Mouse (Mus musculus) liver, embryonic 11.5 days (tissue): ENCODE results near the gene CK137956. TPM values are rescaled to one million over a fixed set of nuclear protein-coding genes. Genes with fewer than 3 reads are reported as not detected.

Experiments
- ATAC-seq: fragments of 200-750 bp; cut with Nextera tagmentation; replicated peaks from 2 replicates; pipeline ENCODE4 v1.8.0; 2017; ENCODE audit warnings: moderate number of reproducible peaks, mild to moderate bottlenecking, moderate TSS enrichment, moderate library complexity; ENCODE audit not compliant: low FRiP score
- DNase-seq: peaks from one replicate; pipeline ENCODE4 v3.0.0-alpha.2; 2017; ENCODE audit warnings: low spot score
- H3K27ac ChIP-seq: fragments of 300-500 bp; sonication (generic); 2 replicates; pipeline ENCODE4 v1.5.1; 2014; ENCODE audit warnings: mild to moderate bottlenecking, low read depth, low read length, control low read depth
- H3K27me3 ChIP-seq: fragments of 300-500 bp; sonication (generic); replicated peaks from 2 replicates; pipeline ENCODE4 v1.6.1; 2014; ENCODE audit warnings: low read length, mixed read lengths; ENCODE audit not compliant: control insufficient read depth, insufficient read depth
- H3K36me3 ChIP-seq: fragments of 300-500 bp; sonication (generic); 2 replicates; pipeline ENCODE4 v1.6.1; 2014; ENCODE audit warnings: mild to moderate bottlenecking, low read length, moderate library complexity, mixed read lengths; ENCODE audit not compliant: control insufficient read depth, insufficient read depth
- H3K4me1 ChIP-seq: fragments of 300-500 bp; sonication (generic); replicated peaks from 2 replicates; pipeline ENCODE4 v1.6.1; 2014; ENCODE audit warnings: low read length, mixed read lengths; ENCODE audit not compliant: control insufficient read depth, insufficient read depth
- H3K4me2 ChIP-seq: fragments of 300-500 bp; sonication (generic); 2 replicates; pipeline ENCODE4 v1.6.1; 2014; ENCODE audit warnings: mild to moderate bottlenecking, control low read depth, moderate library complexity
- H3K4me3 ChIP-seq: fragments of 300-500 bp; sonication (generic); 2 replicates; pipeline ENCODE4 v1.5.1; 2014; ENCODE audit warnings: low read depth, low read length, control low read depth
- H3K9ac ChIP-seq: fragments of 300-500 bp; sonication (generic); 2 replicates; pipeline ENCODE4 v1.6.1; 2014; ENCODE audit warnings: low read depth, low read length, control low read depth
- H3K9me3 ChIP-seq: fragments of 300-500 bp; sonication (generic); 2 replicates; pipeline ENCODE4 v1.6.1; 2016; ENCODE audit warnings: low read length, inconsistent platforms, mixed read lengths; ENCODE audit not compliant: control insufficient read depth
- WGBS: fragments of 180-500 bp; shearing (Covaris S2); extraction: QIAGEN DNeasy Blood & Tissue Kit; methylation state at CpG from one replicate; pipeline ENCODE4 v1.1.7; 2014; 5-methylcytosine and 5-hydroxymethylcytosine counted together
- polyA plus RNA-seq: library from polyadenylated mRNA; unstranded; fragments of >200 nt; fragmentation: Nextera tagmentation; extraction: Ambion mirVana; gene quantifications from 2 replicates; pipeline ENCODE4 v1.2.1, GENCODE M21; 2014

Gene CK137956
- not detected in 2 replicates for polyA plus RNA-seq

DNA sequence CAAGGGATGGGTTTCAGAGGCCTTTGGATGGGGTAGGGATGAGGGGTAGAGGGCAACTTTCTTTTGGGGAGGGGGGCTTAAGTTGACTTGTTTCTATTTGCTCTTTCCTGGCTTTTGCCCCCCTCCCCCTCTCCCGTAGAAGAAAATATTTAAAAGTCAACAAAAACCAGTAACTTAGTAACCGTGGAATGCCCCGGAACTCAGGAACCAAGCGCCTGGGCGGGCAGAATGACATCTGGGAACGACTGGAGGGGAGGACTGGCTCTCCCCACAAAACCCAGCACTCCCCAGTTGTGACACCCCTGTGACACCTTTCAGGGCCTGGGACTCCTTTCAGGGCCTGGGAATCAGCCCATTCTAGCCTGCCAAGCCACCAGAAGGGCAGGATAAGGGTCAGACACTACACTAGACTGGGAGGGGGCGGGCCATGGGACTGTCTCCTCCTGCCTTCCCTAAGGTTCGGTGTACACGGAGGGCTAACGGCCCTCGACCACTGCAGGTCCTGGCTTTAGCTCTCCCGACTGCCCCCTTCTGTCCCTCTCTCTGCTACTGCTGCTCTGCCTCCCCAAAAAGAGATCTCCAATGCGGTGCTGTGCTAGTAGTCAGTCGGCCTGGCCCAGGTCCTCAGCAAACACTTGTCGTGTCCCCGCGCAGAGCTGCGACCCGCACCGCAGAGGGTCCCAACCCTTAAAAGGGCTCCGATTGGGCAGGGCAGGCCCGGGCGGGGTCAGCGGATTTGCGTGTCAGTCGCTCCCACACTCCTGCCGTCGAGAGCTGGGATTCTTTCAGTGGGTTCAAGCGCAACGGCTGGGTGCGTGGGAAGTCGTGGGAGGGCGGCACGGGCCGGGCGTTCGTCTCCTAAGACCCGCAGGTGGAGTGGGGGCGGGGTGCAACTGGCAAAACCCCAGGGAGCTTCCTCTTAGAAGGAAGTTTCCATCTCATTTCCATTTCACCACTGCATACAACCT lies at the start of gene CK137956:
Gene CK137956, minus strand, starts transcription at position 51 of the 968 bp plus-strand sequence.
- no peaks in the 10 kb centered on the region for H3K36me3 ChIP-seq
- H3K27ac ChIP-seq, result no peak within 1 kb of the TSS
- H3K9ac ChIP-seq, result no peak within 1 kb of the TSS
- ATAC-seq (no peak), DNase-seq (no peak)
- H3K9me3 ChIP-seq, result no peaks in the 10 kb centered on the region
- H3K27me3 ChIP-seq, result peaks cover 31% of the 10 kb centered on the region
- no peaks in the 10 kb centered on the region for H3K4me1 ChIP-seq
- WGBS, result 4% methylated on average over 39 of the region's 39 CpGs
- H3K4me2 ChIP-seq, result no peak within 1 kb of the TSS
- H3K4me3 ChIP-seq, result no peak within 1 kb of the TSS

DNA sequence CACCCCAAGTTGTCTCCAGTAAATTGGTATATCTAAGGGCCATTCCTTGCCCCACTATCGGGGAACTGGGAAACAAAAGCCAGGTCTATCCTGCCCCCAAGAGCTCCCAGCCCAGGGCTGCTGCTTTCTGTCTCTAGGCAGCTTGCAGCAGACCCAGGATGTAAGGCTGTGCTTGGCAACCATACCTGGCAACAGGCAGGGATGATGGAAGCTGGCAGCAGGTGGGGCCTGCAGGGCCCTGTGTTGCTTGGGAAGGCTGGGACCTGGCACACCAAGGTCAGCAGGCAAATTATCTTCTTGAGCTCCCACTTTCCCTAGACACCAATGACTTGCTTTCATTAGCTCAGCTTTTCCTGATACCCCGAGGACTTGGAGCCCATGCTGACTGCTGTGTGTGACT lies 48.7 kb upstream of the CK137956 start:
- no peaks in the 10 kb centered on the region for H3K4me1 ChIP-seq
- no peak overlapping the region for H3K9ac ChIP-seq
- WGBS, result 53% methylated on average over 2 of the region's 2 CpGs
- ATAC-seq, result no peak
- no peaks in the 10 kb centered on the region for H3K9me3 ChIP-seq
- no peak overlapping the region for H3K27ac ChIP-seq
- H3K36me3 ChIP-seq, result no peaks in the 10 kb centered on the region
- H3K27me3 ChIP-seq, result no peaks in the 10 kb centered on the region
- no peak overlapping the region for H3K4me3 ChIP-seq
- no peak overlapping the region for H3K4me2 ChIP-seq
- DNase-seq, result no peak

DNA sequence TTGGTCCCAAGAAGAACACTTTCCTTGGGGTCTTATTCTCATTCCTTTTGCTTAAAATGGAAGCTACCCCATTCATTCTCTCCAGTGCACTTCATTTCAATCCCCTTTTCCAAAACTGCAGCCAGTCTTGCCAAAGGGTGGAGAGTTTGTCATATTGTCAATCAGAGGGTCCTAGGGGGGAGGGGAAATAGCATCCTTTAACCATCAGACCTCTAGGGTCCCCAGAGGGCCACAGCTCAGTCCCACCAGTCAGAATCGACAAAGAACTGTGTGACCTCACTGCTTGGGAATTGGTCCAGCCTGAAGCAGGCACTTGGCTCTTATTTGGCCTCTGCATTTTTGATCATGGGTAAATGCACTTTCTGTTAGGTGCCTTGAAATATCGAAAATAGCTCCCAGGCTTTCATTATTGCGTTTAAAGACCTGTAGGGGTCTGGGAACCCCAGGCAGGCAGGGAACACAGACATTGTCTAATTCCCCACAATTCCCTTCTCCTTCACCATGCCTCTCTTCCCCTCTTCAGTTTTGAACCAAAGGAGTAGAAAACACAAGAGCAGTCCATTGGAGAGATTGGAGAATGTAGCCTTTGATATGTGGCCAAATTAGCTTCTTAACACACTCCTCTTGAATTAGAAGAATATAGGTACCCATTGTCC lies 34.2 kb upstream of the CK137956 start:
- Histone ChIP-seq H3K4me2 (no peak overlapping the region), H3K36me3 (no peaks in the 10 kb centered on the region), H3K9ac (no peak overlapping the region), H3K9me3 (no peaks in the 10 kb centered on the region), H3K4me1 (no peaks in the 10 kb centered on the region), H3K4me3 (no peak overlapping the region), H3K27me3 (no peaks in the 10 kb centered on the region), H3K27ac (no peak overlapping the region)
- ATAC-seq, result no peak
- WGBS, result 65% methylated on average over 3 of the region's 3 CpGs
- no peak for DNase-seq

DNA sequence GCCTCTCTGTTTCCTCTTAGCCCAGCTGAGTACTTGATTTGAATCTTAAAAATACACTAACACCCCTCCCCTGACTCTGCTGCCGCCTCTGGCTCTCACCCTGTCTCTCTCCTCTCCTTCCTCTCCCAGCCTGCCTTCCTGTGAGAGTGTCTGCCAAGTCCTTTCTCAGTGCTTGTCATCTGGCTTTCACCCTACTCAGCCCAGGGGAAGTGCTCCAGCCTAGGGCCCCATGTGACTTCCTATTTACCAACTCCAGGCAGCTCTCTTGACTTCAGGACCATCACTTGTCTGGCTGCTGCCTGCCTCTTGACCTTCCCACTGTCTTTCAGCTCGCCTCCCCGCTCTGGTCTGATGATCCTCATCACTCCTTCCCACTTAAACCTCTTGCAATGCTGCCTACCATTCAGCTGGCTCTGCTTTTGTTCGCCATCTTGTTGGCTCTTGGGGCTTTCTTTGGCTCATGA lies 31.9 kb upstream of the CK137956 start:
- Histone ChIP-seq H3K36me3 (no peaks in the 10 kb centered on the region), H3K4me1 (no peaks in the 10 kb centered on the region), H3K9ac (no peak overlapping the region), H3K27me3 (no peaks in the 10 kb centered on the region), H3K4me3 (no peak overlapping the region), H3K4me2 (no peak overlapping the region), H3K27ac (no peak overlapping the region), H3K9me3 (no peaks in the 10 kb centered on the region)
- ATAC-seq (no peak), DNase-seq (no peak)
- 43% methylated on average over 4 of the region's 4 CpGs for WGBS

DNA sequence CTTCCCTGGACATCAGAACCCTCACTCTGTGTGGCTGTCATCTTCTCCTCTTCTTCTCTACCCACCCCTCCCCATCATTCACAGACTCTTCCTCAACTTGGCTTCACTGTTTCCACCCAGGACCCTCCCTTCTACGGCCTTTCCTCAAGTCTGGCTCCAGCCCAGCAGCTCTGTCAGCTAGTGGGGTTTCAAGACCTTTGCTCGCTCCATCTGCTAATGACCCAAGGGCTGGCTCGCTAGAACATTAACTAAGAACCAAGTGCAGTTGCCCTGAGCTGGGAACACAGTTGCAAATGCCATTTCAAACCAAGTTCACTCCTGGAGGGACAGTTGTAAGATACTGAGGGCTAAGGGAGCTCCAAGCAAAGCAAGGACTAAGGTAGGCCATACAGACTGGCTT lies 28.5 kb upstream of the CK137956 start:
- ATAC-seq (no peak), DNase-seq (no peak)
- Histone ChIP-seq H3K4me2 (no peak overlapping the region), H3K9ac (no peak overlapping the region), H3K9me3 (no peaks in the 10 kb centered on the region), H3K27me3 (no peaks in the 10 kb centered on the region), H3K4me1 (no peaks in the 10 kb centered on the region), H3K4me3 (no peak overlapping the region), H3K36me3 (no peaks in the 10 kb centered on the region), H3K27ac (no peak overlapping the region)
- WGBS, result 68% methylated on average over 3 of the region's 3 CpGs

DNA sequence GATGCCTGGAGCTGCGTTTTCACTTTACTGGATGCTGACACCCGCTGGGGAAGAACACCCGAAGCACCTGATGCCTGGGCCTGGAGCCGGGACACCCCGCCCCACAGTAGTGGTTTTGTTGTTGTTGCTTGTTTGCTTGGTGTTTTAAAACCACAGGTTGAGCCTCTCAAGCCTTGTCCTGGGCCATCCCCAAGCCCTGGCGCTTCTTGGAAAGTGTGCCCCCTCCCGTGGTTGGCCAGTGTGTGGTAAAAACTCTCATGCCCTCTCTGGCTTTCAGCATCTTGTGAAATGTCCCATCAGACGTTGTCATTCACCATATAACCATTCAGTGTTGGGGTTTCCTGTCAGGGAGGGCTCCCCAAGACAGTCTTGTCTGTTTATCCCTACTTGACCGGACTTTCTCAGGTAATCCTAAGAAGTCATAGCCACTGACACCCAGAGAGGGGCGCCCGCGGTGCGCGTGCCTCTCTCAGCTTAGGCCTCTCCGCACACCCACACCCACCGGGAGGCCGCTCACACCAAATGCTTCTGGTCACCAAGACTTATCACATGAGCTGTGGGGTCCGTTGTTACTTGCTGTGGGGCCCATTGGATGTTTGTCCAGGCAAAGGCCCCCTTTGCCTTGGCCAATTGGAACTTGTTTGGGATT lies 18.7 kb upstream of the CK137956 start:
- no peaks in the 10 kb centered on the region for H3K9me3 ChIP-seq
- H3K36me3 ChIP-seq, result no peaks in the 10 kb centered on the region
- H3K4me1 ChIP-seq, result no peaks in the 10 kb centered on the region
- WGBS, result 11% methylated on average over 18 of the region's 18 CpGs
- ATAC-seq (no peak), DNase-seq (no peak)
- no peak overlapping the region for H3K4me3 ChIP-seq
- no peak overlapping the region for H3K9ac ChIP-seq
- peaks cover 60% of the 10 kb centered on the region for H3K27me3 ChIP-seq
- no peak overlapping the region for H3K4me2 ChIP-seq
- H3K27ac ChIP-seq, result no peak overlapping the region

DNA sequence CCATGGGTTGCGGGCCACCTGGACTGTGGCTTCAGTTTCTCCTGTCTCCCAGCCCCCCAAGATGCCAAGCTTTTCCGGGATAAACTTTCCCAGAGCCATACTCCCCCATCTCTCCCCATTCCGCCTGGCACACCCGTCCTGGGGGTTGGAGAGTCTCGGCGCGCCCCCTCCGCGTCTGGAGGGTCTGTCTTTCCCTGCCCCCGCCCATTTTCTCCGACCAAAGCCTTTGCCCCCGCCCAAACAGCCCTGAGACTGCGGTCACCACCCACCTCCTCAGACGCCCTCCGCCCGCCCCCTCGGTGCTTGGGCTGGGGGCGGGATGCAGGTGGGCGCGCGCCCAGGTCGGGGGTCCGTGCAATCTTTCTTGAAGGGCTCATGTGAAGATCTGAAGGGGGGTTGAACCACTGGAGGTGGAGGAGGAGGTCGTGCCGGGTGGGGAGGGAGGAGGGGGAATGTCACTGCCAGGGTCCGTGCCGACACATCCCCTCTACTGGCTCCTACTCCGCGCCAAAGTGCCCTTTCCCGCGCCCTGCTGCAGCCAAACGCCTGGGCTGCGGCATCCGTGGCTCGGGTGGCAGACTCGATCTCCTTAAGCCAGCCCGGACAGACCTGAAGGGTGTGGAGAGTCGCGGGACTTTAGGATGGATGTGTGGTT lies 17.9 kb upstream of the CK137956 start:
- no peaks in the 10 kb centered on the region for H3K4me1 ChIP-seq
- H3K36me3 ChIP-seq, result no peaks in the 10 kb centered on the region
- ATAC-seq (no peak), DNase-seq (no peak)
- no peaks in the 10 kb centered on the region for H3K9me3 ChIP-seq
- peak overlapping the region; percentile 56 for H3K4me2 ChIP-seq
- H3K9ac ChIP-seq, result no peak overlapping the region
- WGBS, result 3% methylated on average over 37 of the region's 39 CpGs
- H3K27ac ChIP-seq, result no peak overlapping the region
- peaks cover 60% of the 10 kb centered on the region for H3K27me3 ChIP-seq
- no peak overlapping the region for H3K4me3 ChIP-seq

DNA sequence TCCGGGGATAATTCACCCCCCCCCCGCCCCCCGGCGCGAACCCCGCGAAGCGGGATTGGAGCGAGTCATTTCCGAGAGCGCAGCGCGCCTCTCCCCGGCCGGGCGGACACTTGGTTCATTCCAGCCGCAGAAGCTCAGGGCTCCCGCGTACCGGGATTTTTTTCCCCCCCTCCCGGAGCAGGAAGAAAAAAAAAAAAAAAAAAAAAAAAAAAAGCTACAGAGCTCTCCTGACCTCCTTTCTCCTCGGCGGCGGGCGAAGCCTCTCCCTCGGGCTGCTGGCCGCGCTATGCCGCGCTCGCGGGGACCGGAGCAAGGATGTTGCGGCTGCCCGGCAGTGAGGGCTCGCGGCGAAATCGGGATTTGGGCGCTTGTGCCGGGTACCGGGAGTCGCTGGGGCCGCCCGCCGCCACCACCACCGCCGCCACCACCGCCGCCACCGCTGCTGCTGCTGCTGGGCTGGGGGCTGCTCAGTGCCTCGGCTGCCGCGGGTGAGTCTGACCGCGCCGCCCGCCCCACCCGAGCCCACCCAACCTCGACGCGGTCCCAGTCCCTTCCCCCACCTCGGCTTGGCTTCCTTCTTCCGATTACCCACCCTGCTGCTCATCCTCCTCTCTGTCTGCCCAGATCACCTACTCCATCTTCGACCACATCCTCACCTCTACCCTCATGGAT lies 17.2 kb upstream of the CK137956 start, which contains the start of gene Csmd2:
Gene Csmd2, plus strand, starts transcription at position 74 of the 672 bp plus-strand sequence.
- Histone ChIP-seq H3K4me1 (no peaks in the 10 kb centered on the region), H3K4me2 (peak within 1 kb of the TSS; percentile 56), H3K27ac (no peak within 1 kb of the TSS), H3K9me3 (no peaks in the 10 kb centered on the region), H3K4me3 (peak within 1 kb of the TSS; percentile 30), H3K27me3 (peaks cover 60% of the 10 kb centered on the region), H3K36me3 (no peaks in the 10 kb centered on the region), H3K9ac (no peak within 1 kb of the TSS)
- DNase-seq (no peak), ATAC-seq (no peak)
- 3% methylated on average over 52 of the region's 65 CpGs for WGBS
